Mouse (Mus musculus): ENCODE results near the gene Epas1. TPM values are rescaled to one million over a fixed set of nuclear protein-coding genes. Genes with fewer than 3 reads are reported as not detected.

The Epas1 gene
- total and polyA plus RNA-seq, 3 experiments = not detected

DNA sequence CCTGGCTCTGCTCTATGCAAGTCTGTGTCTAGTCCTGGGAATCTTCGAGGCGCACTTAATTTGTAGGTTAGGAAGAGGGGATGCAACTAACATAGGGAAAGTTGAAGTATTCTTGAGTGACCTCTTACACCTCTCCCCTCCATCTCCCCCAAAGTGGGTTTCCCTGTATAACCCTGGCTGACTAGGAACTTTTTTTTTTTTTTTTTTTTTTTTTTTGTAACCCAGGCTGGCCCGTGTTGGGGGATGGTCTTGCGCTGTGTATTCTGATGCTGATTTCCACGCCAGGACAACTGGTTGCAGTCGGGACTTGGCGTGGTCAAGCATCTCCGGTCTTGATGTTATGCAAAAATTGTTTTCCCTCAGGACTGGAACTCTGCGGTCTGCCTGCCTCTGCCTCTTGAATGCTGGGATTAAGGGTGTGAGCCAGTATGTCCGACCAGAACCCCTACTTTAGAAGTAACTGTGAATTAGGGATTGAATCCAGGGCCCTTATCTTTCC, 2.1 kb upstream of the Epas1 start (continued):
- TF ChIP-seq POLR2AphosphoS5 (IDR thresholded peaks at IDR 0.05; ENCODE audit: borderline replicate concordance, low read depth, low read length) (no peak), NELFE (IDR thresholded peaks at IDR 0.05; ENCODE audit: low read depth, low read length) (no peak), RCOR1 (IDR thresholded peaks at IDR 0.05; ENCODE audit: low read depth, low read length) (no peak)

DNA sequence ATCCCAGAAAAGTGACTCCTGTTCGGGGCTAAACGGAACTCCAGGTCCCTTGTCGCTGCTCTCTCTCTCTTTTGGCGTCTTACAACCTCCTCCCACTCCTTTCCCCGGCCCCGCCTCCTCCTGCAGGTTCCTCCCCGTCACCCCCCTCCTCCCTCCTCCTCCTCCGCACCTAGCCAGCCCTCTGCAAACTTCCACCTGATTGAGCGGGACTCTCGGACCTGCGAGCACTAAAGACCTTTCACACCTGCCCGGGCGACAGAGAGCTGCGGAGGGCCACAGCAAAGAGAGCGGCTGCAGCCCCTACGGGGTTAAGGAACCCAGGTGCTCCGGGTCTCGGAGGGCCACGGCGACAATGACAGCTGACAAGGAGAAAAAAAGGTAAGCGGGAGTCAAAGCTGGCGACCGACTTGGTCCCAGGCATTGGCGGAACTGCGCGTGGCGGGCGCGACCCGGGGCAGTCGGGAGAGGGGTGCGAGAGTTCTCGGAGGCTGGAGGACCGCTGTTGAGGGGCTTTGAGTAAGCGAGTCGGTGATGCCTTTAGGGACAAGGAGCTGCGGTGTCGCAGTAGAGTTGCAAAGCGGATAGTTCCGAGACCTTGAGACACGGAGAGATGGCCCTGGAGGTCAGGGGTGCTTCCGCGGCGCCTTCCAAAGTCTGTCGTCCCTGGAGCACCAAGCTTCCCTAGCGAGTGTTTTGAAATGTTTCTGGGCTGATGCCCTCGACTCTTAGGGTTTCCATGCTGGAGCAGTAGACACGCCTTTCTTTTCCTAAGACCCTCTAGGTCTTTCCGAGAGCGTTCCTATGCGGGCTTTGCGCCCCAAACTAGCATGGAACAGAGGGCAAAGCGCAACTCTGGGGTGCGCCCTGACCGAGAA, 668 bp downstream of the Epas1 start:
- H3K79me2 ChIP-seq (ENCODE audit: control insufficient read depth, insufficient read depth, low read length, poor library complexity) = no peaks in the 10 kb centered on the region
- no peak for DNase-seq (ENCODE audit: low read depth, low spot score)
- H3K9ac ChIP-seq (ENCODE audit: control insufficient read depth, low read depth, low read length, poor library complexity, severe bottlenecking) = no peak overlapping the region
- H3K4me1 ChIP-seq (ENCODE audit: control insufficient read depth in 1 of 2, insufficient read depth in 2 of 2, low read length in 2 of 2) = no peaks in the 10 kb centered on the region
- no peak overlapping the region for H3K27ac ChIP-seq (ENCODE audit: control insufficient read depth, low read depth, low read length)
- no peaks in the 10 kb centered on the region for H3K36me3 ChIP-seq (ENCODE audit: control insufficient read depth in 1 of 2, insufficient read depth in 2 of 2, low read length in 2 of 2)
- H3K4me3 ChIP-seq (ENCODE audit: control insufficient read depth in 1 of 2, insufficient read depth in 1 of 2, low read depth in 2 of 2, low read length in 2 of 2) = no peak overlapping the region
- peaks cover 0 to 2% of the 10 kb centered on the region in 2 experiments for H3K27me3 ChIP-seq (ENCODE audit: control insufficient read depth in 1 of 2, insufficient read depth in 2 of 2, low read length in 2 of 2)
- no peak for TF ChIP-seq HCFC1 (IDR thresholded peaks at IDR 0.05; ENCODE audit: low read depth, low read length)
- TF ChIP-seq NELFE (IDR thresholded peaks at IDR 0.05; ENCODE audit: low read depth, low read length) = no peak
- no peak for TF ChIP-seq ZNF384 (IDR thresholded peaks at IDR 0.05; ENCODE audit: low read depth, low read length)
- TF ChIP-seq UBTF (IDR thresholded peaks at IDR 0.05; ENCODE audit: borderline replicate concordance, insufficient read depth, low read depth, low read length) = no peak
- TF ChIP-seq MEF2A (IDR thresholded peaks at IDR 0.05; ENCODE audit: extremely low read depth, insufficient replicate concordance, low read depth, low read length, poor library complexity, severe bottlenecking) = no peak
- TF ChIP-seq MAFK (IDR thresholded peaks at IDR 0.05; ENCODE audit: borderline replicate concordance, low read depth, low read length) = no peak
- TF ChIP-seq MYC (IDR thresholded peaks at IDR 0.05; ENCODE audit: low read depth, low read length) = no peak
- TF ChIP-seq SMC3 (IDR thresholded peaks at IDR 0.05; ENCODE audit: low read depth, low read length) = no peak
- TF ChIP-seq EP300 (IDR thresholded peaks at IDR 0.05; ENCODE audit: low read depth in 1 of 2, low read length in 2 of 2) = no peak
- H3K9me3 ChIP-seq (replicated peaks; ENCODE audit: insufficient read depth, low read length) = no peaks in the 10 kb centered on the region

DNA sequence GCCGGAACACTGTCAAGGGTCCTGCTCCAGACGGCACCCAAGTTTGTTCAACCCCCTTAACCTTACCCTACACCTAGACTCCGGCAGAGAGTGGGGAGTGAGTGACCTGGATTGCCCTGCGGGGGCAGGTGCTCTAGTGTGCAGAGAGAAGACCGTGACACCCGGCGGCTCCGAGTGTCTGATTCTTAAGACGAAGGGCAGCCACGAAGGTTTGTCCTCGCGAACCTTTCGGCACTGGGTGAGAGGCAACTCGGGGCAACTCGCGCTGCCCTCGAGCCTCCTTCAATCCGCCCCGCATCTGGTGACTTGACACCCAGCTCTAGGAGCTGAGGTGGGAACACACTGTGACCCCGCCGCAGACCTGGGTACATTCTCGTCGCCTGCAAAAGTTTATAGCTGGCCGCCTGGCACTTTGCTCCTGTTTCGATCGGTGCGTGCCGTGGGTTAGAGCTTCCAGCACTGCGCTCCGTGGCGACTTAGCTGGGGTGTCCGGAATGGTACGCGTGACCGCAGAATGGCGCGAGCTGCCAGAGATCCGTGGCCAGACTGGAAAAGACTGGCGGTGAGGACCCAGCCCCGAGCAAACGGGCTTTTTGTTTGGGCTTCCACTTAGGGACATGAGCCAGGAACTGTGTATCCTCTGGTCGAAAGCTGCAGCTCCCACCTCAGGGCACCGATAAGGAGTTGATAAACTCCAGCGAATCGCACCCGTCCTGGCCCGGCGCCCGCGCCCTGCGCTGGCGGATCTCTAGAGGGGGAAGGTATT, 1.5 kb downstream of the Epas1 start:
- no peak overlapping the region for H3K9ac ChIP-seq (ENCODE audit: control insufficient read depth, low read depth, low read length, poor library complexity, severe bottlenecking)
- H3K79me2 ChIP-seq (ENCODE audit: control insufficient read depth, insufficient read depth, low read length, poor library complexity) = no peaks in the 10 kb centered on the region
- TF ChIP-seq CHD2 (IDR thresholded peaks at IDR 0.05; ENCODE audit: low read length) (no peak), RCOR1 (IDR thresholded peaks at IDR 0.05; ENCODE audit: low read depth, low read length) (no peak), ZNF384 (IDR thresholded peaks at IDR 0.05; ENCODE audit: low read depth, low read length) (no peak), RAD21 (IDR thresholded peaks at IDR 0.05; ENCODE audit: low read depth, low read length) (no peak), EP300 (IDR thresholded peaks at IDR 0.05; ENCODE audit: low read depth in 1 of 2, low read length in 2 of 2) (no peak), SMC3 (IDR thresholded peaks at IDR 0.05; ENCODE audit: low read depth, low read length) (no peak), ETS1 (IDR thresholded peaks at IDR 0.05; ENCODE audit: low read depth, low read length) (no peak), MAZ (IDR thresholded peaks at IDR 0.05; ENCODE audit: low read depth, low read length) (no peak), MAX (IDR thresholded peaks at IDR 0.05; ENCODE audit: low read length) (no peak), ZC3H11A (IDR thresholded peaks at IDR 0.05; ENCODE audit: low read depth, low read length) (no peak), CTCF (IDR thresholded peaks at IDR 0.05 in 2 of 3, conservative IDR thresholded peaks at IDR 0.05 in 1 of 3; ENCODE audit: control insufficient read depth in 1 of 3, insufficient read depth in 1 of 3, low read depth in 2 of 3, low read length in 3 of 3, poor library complexity in 1 of 3, severe bottlenecking in 1 of 3) (no peak), E2F4 (IDR thresholded peaks at IDR 0.05; ENCODE audit: borderline replicate concordance, low read depth, low read length) (no peak), GATA1 (IDR thresholded peaks at IDR 0.05; ENCODE audit: low read depth, low read length) (no peak), MYC (IDR thresholded peaks at IDR 0.05; ENCODE audit: low read depth, low read length) (no peak), NRF1 (IDR thresholded peaks at IDR 0.05; ENCODE audit: insufficient read depth, low read depth, low read length, poor library complexity, severe bottlenecking) (no peak), MAFK (IDR thresholded peaks at IDR 0.05; ENCODE audit: borderline replicate concordance, low read depth, low read length) (no peak)
- no peaks in the 10 kb centered on the region for H3K4me1 ChIP-seq (ENCODE audit: control insufficient read depth in 1 of 2, insufficient read depth in 2 of 2, low read length in 2 of 2)
- H3K27me3 ChIP-seq (ENCODE audit: control insufficient read depth in 1 of 2, insufficient read depth in 2 of 2, low read length in 2 of 2) = peaks cover 0 to 2% of the 10 kb centered on the region in 2 experiments
- no peak for DNase-seq (ENCODE audit: low read depth, low spot score)
- H3K36me3 ChIP-seq (ENCODE audit: control insufficient read depth in 1 of 2, insufficient read depth in 2 of 2, low read length in 2 of 2) = no peaks in the 10 kb centered on the region
- no peaks in the 10 kb centered on the region for H3K9me3 ChIP-seq (replicated peaks; ENCODE audit: insufficient read depth, low read length)
- no peak overlapping the region for H3K4me3 ChIP-seq (ENCODE audit: control insufficient read depth in 1 of 2, insufficient read depth in 1 of 2, low read depth in 2 of 2, low read length in 2 of 2)
- no peak overlapping the region for H3K27ac ChIP-seq (ENCODE audit: control insufficient read depth, low read depth, low read length)
